8 mouse cellular contexts compared by ENCODE assay signal in genomic region chr2:18693871-18694610, GRCm38 (mm10). TPM values are rescaled to one million over a fixed set of nuclear protein-coding genes. Genes with fewer than 3 reads are reported as not detected.
DNase-seq lines count a peak whose midpoint lies in the region; ATAC-seq and TF ChIP-seq lines count a peak whose summit lies in the region.

TSS of gene Spag6 (plus strand) at chr2:18694032.

- peaks cover 4% of the 10 kb centered on the region for H3K27me3 ChIP-seq in Patski
- H3K27me3 ChIP-seq in hindbrain, embryonic 15.5 days, result peaks cover 45% of the 10 kb centered on the region
- H3K27me3 ChIP-seq in megakaryocyte, embryonic 14.5 days (replicated peaks), result peaks cover 88% of the 10 kb centered on the region

- POLR2A ChIA-PET in Patski (lab: Charles Lee), result interaction anchor here (0.6 to 2.1 kb wide), 4 partner anchors 16 to 300 kb away, joined by 3 to 7 read pairs (median 3); no protein-coding TSS in a partner anchor

- 0% methylated on average over 49 of the region's 61 CpGs for WGBS in hindbrain, embryonic 15.5 days

- peak within 1 kb of the TSS; percentile 37 for H3K9ac ChIP-seq in hindbrain, embryonic 15.5 days

- peaks cover 31% of the 10 kb centered on the region for H3K4me1 ChIP-seq in hindbrain, embryonic 15.5 days (replicated peaks)
- peaks cover 42% of the 10 kb centered on the region for H3K4me1 ChIP-seq in megakaryocyte, embryonic 14.5 days

- peak; percentile 51 for DNase-seq in Patski (ENCODE audit: low read depth, low spot score)
- peak; percentile 85 for DNase-seq in cerebellum, adult 9-10 months
- DNase-seq in gastrocnemius, adult 2 months, result peak; percentile 85
- peak; percentile 57 to 65 for DNase-seq in left cerebral cortex, adult 8-10 months (ENCODE audit: low spot score in 2 of 2)
- peak; percentile 37 for DNase-seq in right cerebral cortex, postnatal 14 days
- DNase-seq in yolk sac, embryonic 10.5 days (ENCODE audit: low spot score), result peak; percentile 88

- H3K27ac ChIP-seq in gastrocnemius, adult 2 months, result peak within 1 kb of the TSS; percentile 96
- no peak within 1 kb of the TSS for H3K27ac ChIP-seq in hindbrain, embryonic 15.5 days (replicated peaks)

- ATAC-seq in Patski, result peak; percentile 84
- peak; percentile 74 for ATAC-seq in hindbrain, embryonic 15.5 days (ENCODE audit: low FRiP score, low read depth)

- H3K9me3 ChIP-seq in hindbrain, embryonic 15.5 days, result no peaks in the 10 kb centered on the region
- H3K9me3 ChIP-seq in megakaryocyte, embryonic 14.5 days, result 0 out of 2 replicates have a peak, but pooled peaks cover 5% of the 10 kb centered on the region

- no peak for TF ChIP-seq CTCF in Patski (IDR thresholded peaks at IDR 0.05)
- TF ChIP-seq CTCF in gastrocnemius, adult 2 months (IDR thresholded peaks at IDR 0.05), result 0 out of 2 replicates have a peak, but pooled peaks have one; percentile 20

- CTCF ChIA-PET in Patski (lab: Charles Lee), result no interaction called here

- no peaks in the 10 kb centered on the region for H3K36me3 ChIP-seq in hindbrain, embryonic 15.5 days
- H3K36me3 ChIP-seq in megakaryocyte, embryonic 14.5 days (replicated peaks; ENCODE audit: low read length), result no peaks in the 10 kb centered on the region

- in situ Hi-C loops in Patski (cut with MboI; ENCODE audit: low pct_unique_long_range_greater_than_20kb), result no loop called here

- peak within 1 kb of the TSS; percentile 76 for H3K4me2 ChIP-seq in hindbrain, embryonic 15.5 days

- intact Hi-C loops in gastrocnemius, adult 2 months (cut with DNase I), result loop anchor here (10.0 kb wide), 1 partner anchor 669 kb away; no protein-coding TSS in a partner anchor

- H3K4me3 ChIP-seq in gastrocnemius, adult 2 months, result peak within 1 kb of the TSS; percentile 75
- H3K4me3 ChIP-seq in hindbrain, embryonic 15.5 days, result peak within 1 kb of the TSS; percentile 39
- H3K4me3 ChIP-seq in megakaryocyte, embryonic 14.5 days (replicated peaks), result peak within 1 kb of the TSS; percentile 94

RNA-seq across cellular contexts. Expression of gene Spag6, which starts in this region (rescaled TPM):
- polyA plus RNA-seq in Patski (2021), result 1.7 TPM
- total RNA-seq in gastrocnemius, adult 2 months (2021), result 1 to 10 TPM; 1.2 to 1.5 TPM
- polyA plus RNA-seq in hindbrain, embryonic 15.5 days (2015; fragmentation: Nextera tagmentation; extraction: Ambion mirVana), result 0.06 and 0.21 TPM in 2 replicates
- total RNA-seq in left cerebral cortex, adult 8-10 months (2022), result 10 to 100 TPM in 2 of 4 experiments, 1 to 10 TPM in 2; 8.9 to 13.3 (median 10.2) TPM
- not detected in 2 replicates for polyA plus RNA-seq in megakaryocyte, embryonic 14.5 days (2012; ENCODE audit: insufficient read depth, low replicate concordance)

Comparison
In these comparisons a context has a peak if more than half of its experiments do, and no peak if none do; other contexts are left out.
1. Peak in ATAC-seq, H3K4me3 ChIP-seq, H3K9ac ChIP-seq and H3K4me2 ChIP-seq in hindbrain, embryonic 15.5 days; RNA of the gene not detected or under 1 TPM.
2. DNase-seq: peak in every context shown above with its lines; median percentile 88 in yolk sac, embryonic 10.5 days; 85 in cerebellum, adult 9-10 months; 85 in gastrocnemius, adult 2 months; 61 in left cerebral cortex, adult 8-10 months; 51 in Patski; 37 in right cerebral cortex, postnatal 14 days.
3. H3K4me3 ChIP-seq: peak in every context shown above with its lines; median percentile 94 in megakaryocyte, embryonic 14.5 days; 75 in gastrocnemius, adult 2 months; 39 in hindbrain, embryonic 15.5 days.